Mouse (Mus musculus): ENCODE measurements around the gene Atf4. TPM values are rescaled to one million over a fixed set of nuclear protein-coding genes. Genes with fewer than 3 reads are reported as not detected.
A peak's percentile ranks its signal among the peaks of the same experiment; 100 is the strongest.

Atf4 gene
- total and polyA plus RNA-seq, 3 experiments: 85.1 to 444 (median 351) TPM

- peaks cover 0 to 11% of the 10 kb centered on the region in 2 experiments; a peak in 2 of 4 replicates for H3K4me1 ChIP-seq (ENCODE audit: control insufficient read depth in 1 of 2, insufficient read depth in 2 of 2, low read length in 2 of 2)
- peaks cover 24% of the 10 kb centered on the region for H3K79me2 ChIP-seq (ENCODE audit: control insufficient read depth, insufficient read depth, low read length, poor library complexity)
- DNase-seq (ENCODE audit: low read depth, low spot score): peak; percentile 41
These were observed 1.9 kb downstream of the Atf4 start for GRCm38 (mm10) chr15:80256656-80257601.

GRCm38 (mm10) chr15:80257602-80258239, 2.7 kb downstream of the Atf4 start:
- Histone ChIP-seq H3K27ac (ENCODE audit: control insufficient read depth, low read depth, low read length) (peak overlapping the region; percentile 95), H3K9ac (ENCODE audit: control insufficient read depth, low read depth, low read length, poor library complexity, severe bottlenecking) (peak overlapping the region; percentile 93), H3K27me3 (ENCODE audit: control insufficient read depth in 1 of 2, insufficient read depth in 2 of 2, low read length in 2 of 2) (no peaks in the 10 kb centered on the region), H3K9me3 (replicated peaks; ENCODE audit: insufficient read depth, low read length) (no peaks in the 10 kb centered on the region), H3K4me1 (ENCODE audit: control insufficient read depth in 1 of 2, insufficient read depth in 2 of 2, low read length in 2 of 2) (peaks cover 0 to 11% of the 10 kb centered on the region in 2 experiments; a peak in 2 of 4 replicates), H3K79me2 (ENCODE audit: control insufficient read depth, insufficient read depth, low read length, poor library complexity) (peaks cover 27% of the 10 kb centered on the region), H3K36me3 (ENCODE audit: control insufficient read depth in 1 of 2, insufficient read depth in 2 of 2, low read length in 2 of 2) (peaks cover 7 to 11% of the 10 kb centered on the region in 2 experiments; a peak in 3 of 4 replicates), H3K4me3 (ENCODE audit: control insufficient read depth in 1 of 2, insufficient read depth in 1 of 2, low read depth in 2 of 2, low read length in 2 of 2) (no peak overlapping the region; a peak in 1 of 4 replicates)
- TF ChIP-seq POLR2A (IDR thresholded peaks at IDR 0.05; ENCODE audit: control insufficient read depth in 1 of 2, insufficient read depth in 1 of 2, low read depth in 1 of 2, low read length in 2 of 2, poor library complexity in 1 of 2) (peak; percentile 2 to 80; a peak in 2 of 4 replicates), ZNF384 (IDR thresholded peaks at IDR 0.05; ENCODE audit: low read depth, low read length) (no peak), HCFC1 (IDR thresholded peaks at IDR 0.05; ENCODE audit: low read depth, low read length) (no peak), CHD2 (IDR thresholded peaks at IDR 0.05; ENCODE audit: low read length) (peak; percentile 40), ZMIZ1 (IDR thresholded peaks at IDR 0.05; ENCODE audit: low read depth, low read length) (peak; percentile 48; the same call in 1 of the 2 replicates), POLR2AphosphoS2 (IDR thresholded peaks at IDR 0.05; ENCODE audit: low read length) (peak; percentile 96), MYB (IDR thresholded peaks at IDR 0.05; ENCODE audit: low read depth, low read length) (0 out of 2 replicates have a peak, but pooled peaks have one; percentile 7), POLR2AphosphoS5 (IDR thresholded peaks at IDR 0.05; ENCODE audit: borderline replicate concordance, low read depth, low read length) (peak; percentile 39; the same call in 1 of the 2 replicates)
- peak; percentile 65 for DNase-seq (ENCODE audit: low read depth, low spot score)

More at GRCm38 (mm10) chr15:80256656-80257601, 1.9 kb downstream of the Atf4 start:
- TF ChIP-seq POLR2A (IDR thresholded peaks at IDR 0.05; ENCODE audit: control insufficient read depth in 1 of 2, insufficient read depth in 1 of 2, low read depth in 1 of 2, low read length in 2 of 2, poor library complexity in 1 of 2) (peak in 1 of 2 experiments; percentile 27; a peak in 1 of 4 replicates), MXI1 (IDR thresholded peaks at IDR 0.05; ENCODE audit: low read depth, low read length) (peak; percentile 47; the same call in 1 of the 2 replicates), CHD1 (IDR thresholded peaks at IDR 0.05; ENCODE audit: low read depth, low read length) (peak; percentile 83; the same call in 1 of the 2 replicates), ZMIZ1 (IDR thresholded peaks at IDR 0.05; ENCODE audit: low read depth, low read length) (peak; percentile 14; the same call in 1 of the 2 replicates), RCOR1 (IDR thresholded peaks at IDR 0.05; ENCODE audit: low read depth, low read length) (no peak), MAX (IDR thresholded peaks at IDR 0.05; ENCODE audit: low read length) (0 out of 2 replicates have a peak, but pooled peaks have one; percentile 53), TBP (IDR thresholded peaks at IDR 0.05; ENCODE audit: low read depth, low read length) (no peak), MYC (IDR thresholded peaks at IDR 0.05; ENCODE audit: low read depth, low read length) (0 out of 2 replicates have a peak, but pooled peaks have one; percentile 30), JUND (IDR thresholded peaks at IDR 0.05; ENCODE audit: low read depth, low read length) (no peak)
- Histone ChIP-seq H3K27me3 (ENCODE audit: control insufficient read depth in 1 of 2, insufficient read depth in 2 of 2, low read length in 2 of 2) (no peaks in the 10 kb centered on the region), H3K9me3 (replicated peaks; ENCODE audit: insufficient read depth, low read length) (no peaks in the 10 kb centered on the region), H3K27ac (ENCODE audit: control insufficient read depth, low read depth, low read length) (peak overlapping the region; percentile 95), H3K4me3 (ENCODE audit: control insufficient read depth in 1 of 2, insufficient read depth in 1 of 2, low read depth in 2 of 2, low read length in 2 of 2) (peak overlapping the region; percentile 73 to 79), H3K36me3 (ENCODE audit: control insufficient read depth in 1 of 2, insufficient read depth in 2 of 2, low read length in 2 of 2) (peaks cover 7 to 11% of the 10 kb centered on the region in 2 experiments; a peak in 3 of 4 replicates), H3K9ac (ENCODE audit: control insufficient read depth, low read depth, low read length, poor library complexity, severe bottlenecking) (peak overlapping the region; percentile 93)
